ENCODE assay signal across 8 mouse cellular contexts in the genomic region with DNA sequence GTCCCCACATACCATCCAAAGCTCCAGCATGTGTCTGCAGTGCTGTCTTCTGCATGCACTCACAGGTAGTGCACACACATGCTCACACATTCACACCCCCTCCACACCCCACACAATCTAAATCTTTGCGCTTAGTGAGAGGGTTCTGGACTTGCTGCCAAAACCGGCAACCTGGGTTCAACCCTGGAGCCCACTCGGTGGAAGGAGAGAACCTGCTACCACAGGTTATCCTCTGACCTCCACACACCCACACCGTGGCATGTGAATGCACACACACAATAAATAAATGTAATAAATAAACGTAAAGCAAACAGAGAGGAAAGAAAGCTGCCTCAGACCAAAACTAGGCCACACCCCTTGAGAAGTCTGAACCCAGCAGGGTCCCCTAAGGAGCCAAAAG. TPM values are rescaled to one million over a fixed set of nuclear protein-coding genes. Genes with fewer than 3 reads are reported as not detected.
DNase-seq lines count a peak whose midpoint lies in the region; ATAC-seq and TF ChIP-seq lines count a peak whose summit lies in the region.

No protein-coding gene starts in this region.

- peaks cover 42% of the 10 kb centered on the region for H3K79me2 ChIP-seq in C2C12 (ENCODE audit: control insufficient read depth, insufficient read depth)

- no peaks in the 10 kb centered on the region for H3K9me3 ChIP-seq in forebrain, embryonic 11.5 days (ENCODE audit: control insufficient read depth, low read length)
- H3K9me3 ChIP-seq in liver, embryonic 12.5 days (replicated peaks) = no peaks in the 10 kb centered on the region

- no peak for TF ChIP-seq CTCF in C2C12 (IDR thresholded peaks at IDR 0.05; ENCODE audit: control insufficient read depth, insufficient read depth, insufficient read length)

- peak overlapping the region; percentile 10; the same call in 1 of the 2 replicates for H3K9ac ChIP-seq in forebrain, embryonic 11.5 days (ENCODE audit: low read length)
- H3K9ac ChIP-seq in liver, embryonic 12.5 days = peak overlapping the region; percentile 89

- no peak for ATAC-seq in forebrain, embryonic 11.5 days (replicated peaks; ENCODE audit: low FRiP score)
- ATAC-seq in liver, embryonic 12.5 days = no peak

- peak overlapping the region; percentile 82 for H3K4me3 ChIP-seq in C2C12 (ENCODE audit: insufficient read depth, poor library complexity, severe bottlenecking)
- peak overlapping the region; percentile 63 for H3K4me3 ChIP-seq in forebrain, embryonic 11.5 days (ENCODE audit: low read depth, low read length)
- H3K4me3 ChIP-seq in liver, embryonic 12.5 days = peak overlapping the region; percentile 84

- H3K4me2 ChIP-seq in forebrain, embryonic 11.5 days (ENCODE audit: low read depth, low read length, severe bottlenecking) = peak overlapping the region; percentile 70
- peak overlapping the region; percentile 95 for H3K4me2 ChIP-seq in liver, embryonic 12.5 days

- no peaks in the 10 kb centered on the region for H3K27me3 ChIP-seq in C2C12 (ENCODE audit: control insufficient read depth, insufficient read depth, insufficient read length)
- no peaks in the 10 kb centered on the region for H3K27me3 ChIP-seq in forebrain, embryonic 11.5 days (ENCODE audit: control insufficient read depth, insufficient read depth, low read length)
- H3K27me3 ChIP-seq in liver, embryonic 12.5 days (replicated peaks) = no peaks in the 10 kb centered on the region

- H3K27ac ChIP-seq in forebrain, embryonic 11.5 days (ENCODE audit: low read depth, low read length) = no peak overlapping the region
- peak overlapping the region; percentile 94 for H3K27ac ChIP-seq in liver, embryonic 12.5 days

- WGBS in forebrain, embryonic 11.5 days = 82% methylated on average over 5 of the region's 5 CpGs
- 67% methylated on average over 5 of the region's 5 CpGs for WGBS in liver, embryonic 12.5 days (ENCODE audit: insufficient replicate concordance)

- H3K79me3 ChIP-seq in C2C12 (ENCODE audit: low read depth) = peaks cover 18% of the 10 kb centered on the region

- peak; percentile 96 for DNase-seq in heart, adult 11 months
- DNase-seq in heart, postnatal 25 days (ENCODE audit: low spot score) = no peak
- DNase-seq in forebrain, embryonic 11.5 days (ENCODE audit: low spot score) = no peak
- no peak for DNase-seq in urinary bladder, postnatal 4 days (ENCODE audit: low spot score in 2 of 2)
- no peak for DNase-seq in gastrocnemius, postnatal 4 days (ENCODE audit: low spot score in 2 of 2)
- DNase-seq in right cerebral cortex, adult 18-20 months = no peak

- H3K36me3 ChIP-seq in C2C12 (ENCODE audit: control insufficient read depth, insufficient read depth) = peaks cover 10% of the 10 kb centered on the region
- H3K36me3 ChIP-seq in forebrain, embryonic 11.5 days (ENCODE audit: control insufficient read depth, insufficient read depth, low read length) = peaks cover 3% of the 10 kb centered on the region; the same call in 1 of the 2 replicates
- peaks cover 60% of the 10 kb centered on the region for H3K36me3 ChIP-seq in liver, embryonic 12.5 days

- intact Hi-C loops in heart, postnatal 25 days (cut with DNase I) = no loop called here

- no peak overlapping the region for H3ac ChIP-seq in C2C12 (ENCODE audit: control insufficient read depth, insufficient read length, low read depth)

- H3K4me1 ChIP-seq in forebrain, embryonic 11.5 days (replicated peaks; ENCODE audit: control insufficient read depth, insufficient read depth, low read length) = peaks cover 9% of the 10 kb centered on the region; the same call in 1 of the 2 replicates
- H3K4me1 ChIP-seq in liver, embryonic 12.5 days = peaks cover 50% of the 10 kb centered on the region

TF ChIP-seq in C2C12, 6 proteins besides CTCF, POLR2A, EP300 and RAD21:
- TF ChIP-seq MAX (IDR thresholded peaks at IDR 0.05) (no peak), CEBPB (IDR thresholded peaks at IDR 0.05; ENCODE audit: low read depth) (no peak), USF1 (IDR thresholded peaks at IDR 0.05; ENCODE audit: low read depth) (no peak)

RNA-seq across cellular contexts. Expression of a gene that starts 1.0 kb away (rescaled TPM):
- 10 to 100 TPM; 61.8 to 75.9 TPM for total RNA-seq in heart, postnatal 25 days (2021)
- polyA plus RNA-seq in C2C12 (2012; fragmentation: generic; extraction: Trizol) = 208 TPM
- 79.9 and 83.0 TPM in 2 replicates for polyA plus RNA-seq in forebrain, embryonic 11.5 days (2014; fragmentation: Nextera tagmentation; extraction: Ambion mirVana)
- polyA plus RNA-seq in liver, embryonic 12.5 days (2016; fragmentation: Nextera tagmentation; extraction: Ambion mirVana) = 42.7 and 45.3 TPM in 2 replicates
- total RNA-seq in gastrocnemius, postnatal 4 days (2021) = 100 to 1,000 TPM in 1 of 2 experiments, 10 to 100 TPM in 1; 92.4 to 103 TPM

RNA-seq across cellular contexts. Expression of a gene that starts 1.1 kb away (rescaled TPM):
- 10 to 100 TPM; 44.3 to 47.0 TPM for total RNA-seq in heart, postnatal 25 days (2021)
- polyA plus RNA-seq in C2C12 (2012; fragmentation: generic; extraction: Trizol) = 38.4 TPM
- polyA plus RNA-seq in forebrain, embryonic 11.5 days (2014; fragmentation: Nextera tagmentation; extraction: Ambion mirVana) = 67.6 and 69.9 TPM in 2 replicates
- polyA plus RNA-seq in liver, embryonic 12.5 days (2016; fragmentation: Nextera tagmentation; extraction: Ambion mirVana) = 34.4 and 39.6 TPM in 2 replicates
- total RNA-seq in gastrocnemius, postnatal 4 days (2021) = 10 to 100 TPM; 56.5 to 63.4 TPM

RNA-seq across cellular contexts. Expression of a gene that starts 9.2 kb away (rescaled TPM):
- total RNA-seq in heart, postnatal 25 days (2021) = 10 to 100 TPM; 16.0 to 16.6 TPM
- polyA plus RNA-seq in C2C12 (2012; fragmentation: generic; extraction: Trizol) = 32.0 TPM
- 31.6 and 32.1 TPM in 2 replicates for polyA plus RNA-seq in forebrain, embryonic 11.5 days (2014; fragmentation: Nextera tagmentation; extraction: Ambion mirVana)
- 26.1 and 26.7 TPM in 2 replicates for polyA plus RNA-seq in liver, embryonic 12.5 days (2016; fragmentation: Nextera tagmentation; extraction: Ambion mirVana)
- 10 to 100 TPM; 18.6 to 20.5 TPM for total RNA-seq in gastrocnemius, postnatal 4 days (2021)

RNA-seq across cellular contexts. Expression of a gene that starts 21.8 kb away (rescaled TPM):
- total RNA-seq in heart, postnatal 25 days (2021) = 100 to 1,000 TPM; 153 to 165 TPM
- 221 TPM for polyA plus RNA-seq in C2C12 (2012; fragmentation: generic; extraction: Trizol)
- 454 and 526 TPM in 2 replicates for polyA plus RNA-seq in forebrain, embryonic 11.5 days (2014; fragmentation: Nextera tagmentation; extraction: Ambion mirVana)
- 114 and 121 TPM in 2 replicates for polyA plus RNA-seq in liver, embryonic 12.5 days (2016; fragmentation: Nextera tagmentation; extraction: Ambion mirVana)
- total RNA-seq in gastrocnemius, postnatal 4 days (2021) = 100 to 1,000 TPM; 332 to 346 TPM

RNA-seq across cellular contexts. Expression of a gene that starts 31.3 kb away (rescaled TPM):
- 10 to 100 TPM; 63.7 to 64.5 TPM for total RNA-seq in heart, postnatal 25 days (2021)
- polyA plus RNA-seq in C2C12 (2012; fragmentation: generic; extraction: Trizol) = 290 TPM
- polyA plus RNA-seq in forebrain, embryonic 11.5 days (2014; fragmentation: Nextera tagmentation; extraction: Ambion mirVana) = 3.2 and 3.4 TPM in 2 replicates
- 5.4 and 5.7 TPM in 2 replicates for polyA plus RNA-seq in liver, embryonic 12.5 days (2016; fragmentation: Nextera tagmentation; extraction: Ambion mirVana)
- 10 to 100 TPM; 55.6 to 62.2 TPM for total RNA-seq in gastrocnemius, postnatal 4 days (2021)
